Mouse (Mus musculus) kidney, adult 9 months (tissue): ENCODE data around the gene Igfbp3.
"Not testable (repeated sequence)": the region's sequence is repeated elsewhere in the genome, so short reads cannot be mapped to it uniquely, and the experiment has no call there.

ENCODE experiments used
- DNase-seq: peaks from one replicate; pipeline ENCODE4 v3.0.0; 2022

The Igfbp3 gene

GRCm38 (mm10) chr11:7213501-7214341 is at the start of gene Igfbp3:
Gene Igfbp3 (minus strand): TSS chr11:7213923.
- DNase-seq: no peak

- DNase-seq: no peak
Observed at GRCm38 (mm10) chr11:7250870-7251269, 37.1 kb upstream of the Igfbp3 start.

GRCm38 (mm10) chr11:7250415-7250814 is 36.7 kb upstream of the Igfbp3 start:
- DNase-seq: no peak

GRCm38 (mm10) chr11:7244782-7245181 is 31.1 kb upstream of the Igfbp3 start:
- DNase-seq: no peak

- DNase-seq: no peak
Observed at GRCm38 (mm10) chr11:7239041-7239740, 25.5 kb upstream of the Igfbp3 start.

GRCm38 (mm10) chr11:7238546-7238945 is 24.8 kb upstream of the Igfbp3 start:
- no peak for DNase-seq

GRCm38 (mm10) chr11:7237712-7238111 is 24.0 kb upstream of the Igfbp3 start:
- no peak for DNase-seq

- no peak for DNase-seq
Observed at GRCm38 (mm10) chr11:7236751-7237150, 23.0 kb upstream of the Igfbp3 start.

- peak; percentile 4 for DNase-seq
Observed at GRCm38 (mm10) chr11:7234981-7235609, 21.4 kb upstream of the Igfbp3 start.

- DNase-seq: no peak
Observed at GRCm38 (mm10) chr11:7234436-7234835, 20.7 kb upstream of the Igfbp3 start.

- DNase-seq: no peak
Observed at GRCm38 (mm10) chr11:7233333-7233732, 19.6 kb upstream of the Igfbp3 start.

- DNase-seq: no peak
Observed at GRCm38 (mm10) chr11:7231958-7232357, 18.2 kb upstream of the Igfbp3 start.

- peak; percentile 76 for DNase-seq
Observed at GRCm38 (mm10) chr11:7230000-7230399, 16.3 kb upstream of the Igfbp3 start.

- DNase-seq: no peak
Observed at GRCm38 (mm10) chr11:7228107-7228506, 14.4 kb upstream of the Igfbp3 start.

GRCm38 (mm10) chr11:7226810-7227550 is 13.3 kb upstream of the Igfbp3 start:
- no peak for DNase-seq

GRCm38 (mm10) chr11:7226200-7226599 is 12.5 kb upstream of the Igfbp3 start:
- no peak for DNase-seq

- not testable (repeated sequence) for DNase-seq
Observed at GRCm38 (mm10) chr11:7221826-7222225, 8.1 kb upstream of the Igfbp3 start.

- peak; percentile 71 for DNase-seq
Observed at GRCm38 (mm10) chr11:7215703-7216102, 2.0 kb upstream of the Igfbp3 start.

- peak; percentile 62 for DNase-seq
Observed at GRCm38 (mm10) chr11:7214761-7215160, 1.0 kb upstream of the Igfbp3 start.

- no peak for DNase-seq
Observed at GRCm38 (mm10) chr11:7214342-7214660, 578 bp upstream of the Igfbp3 start.

GRCm38 (mm10) chr11:7213161-7213500 is 592 bp downstream of the Igfbp3 start:
- DNase-seq: no peak

GRCm38 (mm10) chr11:7212126-7212798 is 1.5 kb downstream of the Igfbp3 start:
- DNase-seq: no peak

- peak; percentile 66 for DNase-seq
Observed at GRCm38 (mm10) chr11:7211211-7211610, 2.5 kb downstream of the Igfbp3 start.
